Mouse (Mus musculus) MEL (cell line): Measurements from ENCODE around the gene Tecpr1. TPM values are rescaled to one million over a fixed set of nuclear protein-coding genes. Genes with fewer than 3 reads are reported as not detected.

Experiments
- DNase-seq: peaks from one replicate; pipeline ENCODE4 v3.0.0; 2011; ENCODE audit warnings: low read depth, low spot score
- H3K27ac ChIP-seq: 2 replicates; pipeline ENCODE4 v1.5.1; 2012; ENCODE audit warnings: low read depth, mild to moderate bottlenecking, control low read depth, low read length, moderate library complexity; ENCODE audit not compliant: control insufficient read depth
- H3K27me3 ChIP-seq, 2 experiments: fragments of 150-350 bp in 1 of 2; sonication (generic) in 1 of 2; 2 replicates each; pipeline ENCODE4 v1.6.1; 2012; ENCODE audit warnings: low read length in 2 of 2, mild to moderate bottlenecking in 2 of 2, improper control_type of control experiment in 1 of 2, moderate library complexity in 1 of 2; ENCODE audit not compliant: insufficient read depth in 2 of 2, control insufficient read depth in 1 of 2
- H3K36me3 ChIP-seq, 2 experiments: 2 replicates each; pipeline ENCODE4 v1.6.1; 2012 to 2014; ENCODE audit warnings: low read length in 2 of 2, improper control_type of control experiment in 1 of 2, inconsistent platforms in 1 of 2, mild to moderate bottlenecking in 1 of 2; ENCODE audit not compliant: insufficient read depth in 2 of 2, control insufficient read depth in 1 of 2
- H3K4me1 ChIP-seq, 2 experiments: fragments of 150-350 bp in 1 of 2; sonication (generic) in 1 of 2; 2 replicates each; pipeline ENCODE4 v1.6.1; 2012; ENCODE audit warnings: low read length in 2 of 2, improper control_type of control experiment in 1 of 2, mild to moderate bottlenecking in 1 of 2; ENCODE audit not compliant: insufficient read depth in 2 of 2, control insufficient read depth in 1 of 2
- H3K4me3 ChIP-seq, 2 experiments: fragments of 150-350 bp in 1 of 2; sonication (generic) in 1 of 2; 2 replicates each; pipeline ENCODE4 v1.5.1; 2012; ENCODE audit warnings: low read depth in 2 of 2, low read length in 2 of 2, mild to moderate bottlenecking in 2 of 2, moderate library complexity in 2 of 2, control low read depth in 1 of 2, improper control_type of control experiment in 1 of 2; ENCODE audit not compliant: control insufficient read depth in 1 of 2, insufficient read depth in 1 of 2
- H3K79me2 ChIP-seq: 2 replicates; pipeline ENCODE4 v1.6.1; 2012; ENCODE audit warnings: mild to moderate bottlenecking, low read length, moderate library complexity; ENCODE audit not compliant: control insufficient read depth, poor library complexity, insufficient read depth
- H3K9ac ChIP-seq: 2 replicates; pipeline ENCODE4 v1.6.1; 2012; ENCODE audit warnings: low read depth, mild to moderate bottlenecking, control low read depth, low read length, moderate library complexity; ENCODE audit not compliant: control insufficient read depth, poor library complexity, severe bottlenecking
- H3K9me3 ChIP-seq: fragments of 150-350 bp; sonication (generic); replicated peaks from 2 replicates; pipeline ENCODE4 v1.6.1; 2012; ENCODE audit warnings: mild to moderate bottlenecking, low read length, improper control_type of control experiment, moderate library complexity; ENCODE audit not compliant: insufficient read depth
- CHD2 ChIP-seq: IDR thresholded peaks from 2 replicates; pipeline ENCODE4 v1.6.1; 2011; ENCODE audit warnings: low read length, improper control_type of control experiment
- CTCF ChIP-seq, 3 experiments: IDR thresholded peaks in 2 of 3; conservative IDR thresholded peaks in 1 of 3; 2 replicates each; pipeline ENCODE4 v1.5.1; 2011 to 2012; ENCODE audit warnings: low read length in 3 of 3, low read depth in 2 of 3, mild to moderate bottlenecking in 2 of 3, improper control_type of control experiment in 1 of 3, inconsistent platforms in 1 of 3, mixed read lengths in 1 of 3, moderate library complexity in 1 of 3; ENCODE audit not compliant: control insufficient read depth in 1 of 3, insufficient read depth in 1 of 3, poor library complexity in 1 of 3, severe bottlenecking in 1 of 3
- EP300 ChIP-seq, 2 experiments: IDR thresholded peaks; 2 replicates each; pipeline ENCODE4 v1.6.1; 2011; ENCODE audit warnings: improper control_type of control experiment in 2 of 2, low read length in 2 of 2, low read depth in 1 of 2, mild to moderate bottlenecking in 1 of 2
- ETS1 ChIP-seq: IDR thresholded peaks from 2 replicates; pipeline ENCODE4 v1.6.1; 2012; ENCODE audit warnings: low read depth, mild to moderate bottlenecking, inconsistent platforms, low read length, improper control_type of control experiment, moderate library complexity
- GABPA ChIP-seq: IDR thresholded peaks from 2 replicates; pipeline ENCODE4 v1.6.1; 2012; ENCODE audit warnings: low read depth, mild to moderate bottlenecking, inconsistent platforms, low read length, improper control_type of control experiment, moderate library complexity
- GATA1 ChIP-seq: IDR thresholded peaks from 2 replicates; pipeline ENCODE4 v1.6.1; 2011; ENCODE audit warnings: low read depth, low read length, improper control_type of control experiment
- HCFC1 ChIP-seq: IDR thresholded peaks from 2 replicates; pipeline ENCODE4 v1.6.1; 2012; ENCODE audit warnings: low read depth, mild to moderate bottlenecking, inconsistent platforms, low read length, improper control_type of control experiment, moderate library complexity
- JUND ChIP-seq: IDR thresholded peaks from 2 replicates; pipeline ENCODE4 v1.6.1; 2011; ENCODE audit warnings: low read depth, mild to moderate bottlenecking, improper control_type of control experiment, low read length
- KAT2A ChIP-seq: conservative IDR thresholded peaks from 2 replicates; pipeline ENCODE4 v1.6.1; 2012; ENCODE audit warnings: low read depth, low read length, improper control_type of control experiment, inconsistent platforms
- MAFK ChIP-seq: IDR thresholded peaks from 2 replicates; pipeline ENCODE4 v1.6.1; 2011; ENCODE audit warnings: low read depth, mild to moderate bottlenecking, low read length, improper control_type of control experiment, borderline replicate concordance
- MAX ChIP-seq: IDR thresholded peaks from 2 replicates; pipeline ENCODE4 v1.6.1; 2011; ENCODE audit warnings: low read length, improper control_type of control experiment
- MEF2A ChIP-seq: IDR thresholded peaks from 2 replicates; pipeline ENCODE4 v1.6.1; 2014; ENCODE audit warnings: low read depth, mild to moderate bottlenecking, inconsistent platforms, low read length, improper control_type of control experiment; ENCODE audit not compliant: poor library complexity, insufficient replicate concordance, severe bottlenecking; ENCODE audit errors: extremely low read depth
- MXI1 ChIP-seq: IDR thresholded peaks from 2 replicates; pipeline ENCODE4 v1.6.1; 2011; ENCODE audit warnings: mild to moderate bottlenecking, low read depth, low read length, improper control_type of control experiment
- NELFE ChIP-seq: IDR thresholded peaks from 2 replicates; pipeline ENCODE4 v1.6.1; 2011; ENCODE audit warnings: low read depth, low read length, improper control_type of control experiment
- POLR2AphosphoS2 ChIP-seq: IDR thresholded peaks from 2 replicates; pipeline ENCODE4 v1.6.1; 2011; ENCODE audit warnings: low read length, improper control_type of control experiment
- RAD21 ChIP-seq: IDR thresholded peaks from 2 replicates; pipeline ENCODE4 v1.6.1; 2011; ENCODE audit warnings: mild to moderate bottlenecking, low read depth, low read length, improper control_type of control experiment
- SIN3A ChIP-seq: IDR thresholded peaks from 2 replicates; pipeline ENCODE4 v1.6.1; 2012; ENCODE audit warnings: low read length, improper control_type of control experiment, inconsistent platforms
- SMC3 ChIP-seq: IDR thresholded peaks from 2 replicates; pipeline ENCODE4 v1.6.1; 2011; ENCODE audit warnings: low read depth, low read length, improper control_type of control experiment
- TAL1 ChIP-seq: IDR thresholded peaks from 2 replicates; pipeline ENCODE4 v1.6.1; 2012; ENCODE audit warnings: mild to moderate bottlenecking, inconsistent platforms, low read length, moderate library complexity, mixed read lengths
- UBTF ChIP-seq: IDR thresholded peaks from 2 replicates; pipeline ENCODE4 v1.6.1; 2012; ENCODE audit warnings: low read depth, mild to moderate bottlenecking, inconsistent platforms, low read length, improper control_type of control experiment, moderate library complexity, borderline replicate concordance; ENCODE audit not compliant: insufficient read depth
- USF1 ChIP-seq: IDR thresholded peaks from 2 replicates; pipeline ENCODE4 v1.6.1; 2014; ENCODE audit warnings: low read depth, mild to moderate bottlenecking, inconsistent platforms, low read length, improper control_type of control experiment, moderate library complexity
- ZC3H11A ChIP-seq: IDR thresholded peaks from 2 replicates; pipeline ENCODE4 v1.6.1; 2012; ENCODE audit warnings: low read depth, mild to moderate bottlenecking, inconsistent platforms, low read length, improper control_type of control experiment
- ZKSCAN1 ChIP-seq: IDR thresholded peaks from 2 replicates; pipeline ENCODE4 v1.6.1; 2012; ENCODE audit warnings: low read depth, mild to moderate bottlenecking, inconsistent platforms, low read length, improper control_type of control experiment, moderate library complexity
- ZNF384 ChIP-seq: IDR thresholded peaks from 2 replicates; pipeline ENCODE4 v1.6.1; 2012; ENCODE audit warnings: low read depth, mild to moderate bottlenecking, inconsistent platforms, low read length, improper control_type of control experiment
- polyA plus RNA-seq, 2 experiments: library from polyadenylated mRNA; stranded (reverse) in 1 of 2; unstranded in 1 of 2; fragments of >175 nt in 1 of 2; fragments of >200 nt in 1 of 2; gene quantifications; 2 replicates each; pipeline versions ENCODE4 v1.2.1 to v1.2.4; 2012; ENCODE audit warnings: low replicate concordance in 2 of 2, low read depth in 1 of 2; ENCODE audit not compliant: insufficient read length in 2 of 2, insufficient read depth in 1 of 2, missing spikeins in 1 of 2
- total RNA-seq: library from RNA; depleted of rRNA; stranded (reverse); fragments of 300-350 nt; gene quantifications from 2 replicates; pipeline ENCODE4 v1.2.3, GENCODE M21; 2012

The Tecpr1 gene
- total and polyA plus RNA-seq, 3 experiments: 6.2 to 9.0 TPM; not detected in 1

GRCm38 (mm10) chr5:144218061-144218460, 5.4 kb downstream of the Tecpr1 start:
- Histone ChIP-seq H3K4me3 (no peak overlapping the region), H3K79me2 (no peaks in the 10 kb centered on the region), H3K27ac (no peak overlapping the region), H3K9me3 (no peaks in the 10 kb centered on the region), H3K9ac (no peak overlapping the region), H3K36me3 (no peaks in the 10 kb centered on the region; a peak in 1 of 4 replicates), H3K4me1 (peaks cover 0 to 15% of the 10 kb centered on the region in 2 experiments; a peak in 2 of 4 replicates)
- no peak for DNase-seq
- TF ChIP-seq KAT2A: no peak
- TF ChIP-seq MAX: no peak
- no peak for TF ChIP-seq NELFE
- TF ChIP-seq MXI1: no peak
- TF ChIP-seq CHD2: no peak
- no peak for TF ChIP-seq MEF2A
- TF ChIP-seq, all 39 proteins: peak for 0
- H3K27me3 ChIP-seq: no peaks in the 10 kb centered on the region

- peak; percentile 20 for DNase-seq
- no peaks in the 10 kb centered on the region for H3K79me2 ChIP-seq
- no peaks in the 10 kb centered on the region for H3K9me3 ChIP-seq
- H3K9ac ChIP-seq: no peak overlapping the region
- peaks cover 0 to 9% of the 10 kb centered on the region in 2 experiments; a peak in 1 of 4 replicates for H3K4me1 ChIP-seq
- H3K4me3 ChIP-seq: no peak overlapping the region
- no peak overlapping the region for H3K27ac ChIP-seq
- no peak for TF ChIP-seq GATA1
- H3K27me3 ChIP-seq: no peaks in the 10 kb centered on the region
- H3K36me3 ChIP-seq: no peaks in the 10 kb centered on the region
These were observed 7.4 kb downstream of the Tecpr1 start for GRCm38 (mm10) chr5:144215992-144216391.

- H3K27ac ChIP-seq: no peak overlapping the region
- DNase-seq: peak; percentile 62
- no peak overlapping the region for H3K4me3 ChIP-seq
- H3K27me3 ChIP-seq: no peaks in the 10 kb centered on the region
- H3K4me1 ChIP-seq: peaks cover 0 to 9% of the 10 kb centered on the region in 2 experiments; a peak in 1 of 4 replicates
- no peaks in the 10 kb centered on the region for H3K36me3 ChIP-seq
- TF ChIP-seq SIN3A (no peak), RAD21 (peak; percentile 54), SMC3 (peak; percentile 84), ZKSCAN1 (no peak), GATA1 (no peak), NELFE (no peak), ZNF384 (no peak), HCFC1 (no peak), EP300 (IDR thresholded peaks at IDR 0.05; ENCODE audit: low read depth in 1 of 2, low read length in 2 of 2) (no peak), MAX (no peak), USF1 (no peak), CTCF (IDR thresholded peaks at IDR 0.05 in 2 of 3, conservative IDR thresholded peaks at IDR 0.05 in 1 of 3; ENCODE audit: control insufficient read depth in 1 of 3, insufficient read depth in 1 of 3, low read depth in 2 of 3, low read length in 3 of 3, poor library complexity in 1 of 3, severe bottlenecking in 1 of 3) (peak; percentile 83 to 90 (median 89)), ETS1 (no peak), MAFK (no peak), CHD2 (no peak), ZC3H11A (0 out of 2 replicates have a peak, but pooled peaks have one; percentile 37), JUND (no peak), UBTF (no peak), POLR2AphosphoS2 (no peak), GABPA (no peak), TAL1 (no peak), KAT2A (no peak)
- TF ChIP-seq, all 39 proteins: peak for 4
- no peaks in the 10 kb centered on the region for H3K79me2 ChIP-seq
- no peaks in the 10 kb centered on the region for H3K9me3 ChIP-seq
- no peak overlapping the region for H3K9ac ChIP-seq
These were observed 9.0 kb downstream of the Tecpr1 start for GRCm38 (mm10) chr5:144214453-144214852.
